Mouse (Mus musculus): ENCODE data around the gene Exosc1. TPM values are rescaled to one million over a fixed set of nuclear protein-coding genes. Genes with fewer than 3 reads are reported as not detected.

Exosc1 gene
- polyA plus RNA-seq (2021; fragmentation: Nextera tagmentation): 53.5 and 54.9 TPM in 2 replicates
- long read RNA-seq, experiment 1, transcript Exosc1-201 (8 exons, 1,018 nt): major isoform, 31 of 43 reads
- long read RNA-seq, experiment 1, partial matches to known transcripts: 3 of 43 reads
- long read RNA-seq, experiment 1, other reads (novel, unspliced or antisense): 8 of 43 reads
- long read RNA-seq, experiment 2, transcript Exosc1-201 (8 exons, 1,018 nt): major isoform, 52 of 84 reads
- long read RNA-seq, experiment 2, transcript Exosc1-203 (2 exons, 1,504 nt): minor isoform, 5 of 84 reads
- long read RNA-seq, experiment 2, partial matches to known transcripts: 4 of 84 reads
- long read RNA-seq, experiment 2, other reads (novel, unspliced or antisense): 23 of 84 reads

DNA sequence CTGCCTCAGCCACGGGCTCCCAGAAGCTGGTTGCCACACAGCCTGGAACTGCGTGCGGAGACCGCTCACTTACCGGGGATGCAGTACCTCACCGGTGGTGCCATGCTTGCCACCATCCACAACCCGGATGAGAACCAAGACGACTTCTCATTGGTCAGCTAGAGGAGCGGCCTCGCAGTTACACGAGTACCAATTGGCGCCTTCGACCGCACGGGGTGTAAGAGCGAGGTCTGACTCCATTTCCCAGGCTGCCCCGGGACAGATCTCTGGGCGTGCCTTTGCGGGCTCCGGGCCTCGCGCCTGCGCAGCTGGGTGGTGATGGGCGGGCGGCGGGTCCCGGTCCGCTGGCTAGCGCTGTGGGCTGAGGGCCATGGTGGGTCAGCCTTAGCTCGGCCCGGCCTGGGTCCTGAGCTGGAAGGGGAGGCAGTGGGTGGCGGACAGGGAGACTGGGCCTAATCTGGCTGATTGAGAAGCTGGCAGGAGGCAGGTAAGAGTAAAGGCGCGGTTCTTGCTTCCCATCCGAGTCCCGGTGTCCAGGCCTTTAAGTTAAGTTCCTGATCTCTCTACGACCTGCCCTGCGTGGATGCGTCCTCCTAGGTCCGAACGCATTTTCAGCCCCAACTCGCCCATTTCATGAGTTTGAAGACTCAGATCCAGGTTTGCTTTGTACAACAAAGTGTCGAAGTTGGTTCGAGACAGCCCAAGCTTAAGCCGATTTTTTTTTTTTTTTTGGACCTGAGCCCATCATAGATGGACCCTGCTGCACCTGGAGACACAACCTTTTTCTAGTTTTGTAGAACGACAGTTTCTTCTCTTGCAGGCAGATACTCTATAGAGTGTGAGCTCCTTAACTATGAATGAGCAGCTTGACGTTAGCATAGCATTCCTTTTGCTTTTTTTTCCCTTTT lies at the start of gene Exosc1, which contains the start of gene Zdhhc16:
Gene Exosc1, minus strand, starts transcription at position 245 of the 908 bp plus-strand sequence.
Gene Zdhhc16, plus strand, starts transcription at position 302 of the 908 bp plus-strand sequence.

GRCm38 (mm10) chr19:41981595-41981927 lies 48.3 kb upstream of the Exosc1 start, which contains the start of gene Ubtd1:
Gene Ubtd1 (plus strand): TSS chr19:41981763.

GRCm38 (mm10) chr19:41980819-41981594 lies 47.8 kb upstream of the Exosc1 start, which contains the start of gene Mms19:
Gene Mms19 (minus strand): TSS chr19:41981157.

DNA sequence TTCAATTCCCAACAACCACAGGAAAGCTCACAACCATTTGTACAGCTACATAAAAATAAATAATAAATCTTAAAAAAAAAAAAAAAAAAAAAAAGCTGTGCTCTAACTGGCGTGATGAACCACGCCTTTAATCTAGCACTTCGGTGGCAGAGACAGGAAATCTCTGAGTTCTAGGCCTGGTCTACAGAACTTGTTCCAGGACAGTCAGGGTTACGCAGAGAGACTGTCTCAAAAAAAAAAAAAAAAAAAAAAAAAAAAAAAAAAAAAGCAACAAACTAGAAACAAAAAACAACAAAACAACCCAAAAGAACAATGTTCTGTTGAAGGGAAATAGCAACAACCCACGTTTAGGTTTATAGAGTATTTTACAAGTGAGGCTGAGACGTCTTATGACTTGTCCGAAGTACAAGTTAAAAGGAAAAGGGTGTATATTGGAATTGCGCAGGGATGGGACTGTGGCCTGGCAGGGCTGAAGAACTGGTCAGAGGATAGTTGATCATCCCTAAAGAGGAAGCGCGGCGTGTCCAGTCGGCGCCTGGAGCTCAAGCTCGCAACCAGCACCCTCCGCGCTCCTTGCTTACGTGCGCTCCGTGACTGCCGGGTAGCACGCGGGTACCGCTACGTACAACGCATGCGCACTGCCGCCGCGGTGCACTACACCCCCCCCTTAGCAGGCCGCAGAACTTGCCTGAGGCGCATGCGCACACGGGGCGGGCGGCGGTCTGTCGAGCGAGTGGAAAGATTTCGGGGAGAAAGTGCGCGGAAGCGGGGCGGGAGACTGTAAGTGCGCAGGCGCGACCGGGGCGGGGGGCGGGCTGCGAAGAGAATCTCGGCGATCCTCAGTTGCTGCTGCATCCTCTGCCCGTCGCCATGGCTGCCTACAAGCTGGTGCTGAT lies 21.8 kb downstream of the Exosc1 start, which contains the start of gene Pgam1:
Gene Pgam1, plus strand, starts transcription at position 746 of the 896 bp plus-strand sequence.

GRCm38 (mm10) chr19:41895460-41896318 lies 37.5 kb downstream of the Exosc1 start, which contains the start of gene Rrp12:
Gene Rrp12 (minus strand): TSS chr19:41896173.

Other genes with a start within 250 kb of the Exosc1 start
- gene Slit1, start 189.8 kb downstream of the Exosc1 start, polyA plus RNA-seq (2021; fragmentation: Nextera tagmentation): 40.5 and 40.9 TPM in 2 replicates
- gene Arhgap19, start 131.4 kb downstream of the Exosc1 start, polyA plus RNA-seq (2021; fragmentation: Nextera tagmentation): 0.52 and 0.65 TPM in 2 replicates
- 51.4 and 67.2 TPM in 2 replicates for gene Frat1, start 103.5 kb downstream of the Exosc1 start, polyA plus RNA-seq (2021; fragmentation: Nextera tagmentation)
- gene Frat2, start 85.3 kb downstream of the Exosc1 start, polyA plus RNA-seq (2021; fragmentation: Nextera tagmentation): 0.55 and 0.67 TPM in 2 replicates
- gene Rrp12, start 37.2 kb downstream of the Exosc1 start, polyA plus RNA-seq (2021; fragmentation: Nextera tagmentation): 12.1 and 13.1 TPM in 2 replicates
- gene Pgam1, start 21.5 kb downstream of the Exosc1 start, polyA plus RNA-seq (2021; fragmentation: Nextera tagmentation): 781 and 829 TPM in 2 replicates
- gene Zdhhc16, start 57 bp upstream of the Exosc1 start, polyA plus RNA-seq (2021; fragmentation: Nextera tagmentation): 30.0 and 30.7 TPM in 2 replicates
- gene Mms19, start 47.7 kb upstream of the Exosc1 start, polyA plus RNA-seq (2021; fragmentation: Nextera tagmentation): 8.5 and 8.8 TPM in 2 replicates
- gene Ubtd1, start 48.3 kb upstream of the Exosc1 start, polyA plus RNA-seq (2021; fragmentation: Nextera tagmentation): 3.5 and 4.2 TPM in 2 replicates
- gene Ankrd2, start 102.6 kb upstream of the Exosc1 start, polyA plus RNA-seq (2021; fragmentation: Nextera tagmentation): 0.50 and 0.56 TPM in 2 replicates
- 0.73 and 0.92 TPM in 2 replicates for gene Hoga1, start 112.2 kb upstream of the Exosc1 start, polyA plus RNA-seq (2021; fragmentation: Nextera tagmentation)
- gene 4933411K16Rik, start 118.8 kb upstream of the Exosc1 start, polyA plus RNA-seq (2021; fragmentation: Nextera tagmentation): not detected in 2 replicates
- gene Morn4, start 152.9 kb upstream of the Exosc1 start, polyA plus RNA-seq (2021; fragmentation: Nextera tagmentation): 53.1 and 58.1 TPM in 2 replicates
- gene Pi4k2a, start 157.0 kb upstream of the Exosc1 start, polyA plus RNA-seq (2021; fragmentation: Nextera tagmentation): 8.1 and 8.4 TPM in 2 replicates
- gene Avpi1, start 195.6 kb upstream of the Exosc1 start, polyA plus RNA-seq (2021; fragmentation: Nextera tagmentation): 65.3 and 67.0 TPM in 2 replicates
- 0.60 and 0.89 TPM in 2 replicates for gene Marveld1, start 214.0 kb upstream of the Exosc1 start, polyA plus RNA-seq (2021; fragmentation: Nextera tagmentation)
- 10.1 and 10.7 TPM in 2 replicates for gene Zfyve27, start 230.5 kb upstream of the Exosc1 start, polyA plus RNA-seq (2021; fragmentation: Nextera tagmentation)

Measured in layer of hippocampus, adult 6 months (tissue).